Mouse (Mus musculus) cortical plate, adult 2 months (tissue): ENCODE measurements at regions not wholly inside any gene's neighbourhood (a gene's known extent, or its start where the extent isn't known, plus 50 kb on each side); places are given as distances from the start of the nearest gene placed in this dataset.
A peak's percentile ranks its signal among the peaks of the same experiment; 100 is the strongest.

Source experiments
- H3K27ac ChIP-seq: fragments of 200-500 bp; 2 replicates; pipeline ENCODE4 v1.5.1; 2012; ENCODE audit warnings: low read length, control low read depth, inconsistent platforms; ENCODE audit not compliant: insufficient read depth
- H3K4me1 ChIP-seq: fragments of 200-500 bp; 2 replicates; pipeline ENCODE4 v1.6.1; 2011; ENCODE audit warnings: low read length; ENCODE audit not compliant: control insufficient read depth, insufficient read depth
- H3K4me3 ChIP-seq: fragments of 200-500 bp; 2 replicates; pipeline ENCODE4 v1.5.1; 2011; ENCODE audit warnings: mild to moderate bottlenecking, low read length, control low read depth; ENCODE audit not compliant: insufficient read depth
- CTCF ChIP-seq: fragments of 200-500 bp; IDR thresholded peaks from 2 replicates; pipeline ENCODE4 v1.5.1; 2011; ENCODE audit warnings: mild to moderate bottlenecking, control low read depth, low read length; ENCODE audit not compliant: insufficient read depth; ENCODE audit errors: extremely low read depth
- POLR2A ChIP-seq: fragments of 200-500 bp; IDR thresholded peaks from 2 replicates; pipeline ENCODE4 v1.6.1; 2011; ENCODE audit warnings: mild to moderate bottlenecking, low read length, control low read depth; ENCODE audit not compliant: insufficient read depth; ENCODE audit errors: extremely low read depth

GRCm38 (mm10) chr4:80691774-80692485 lies 142.0 kb upstream of the Tyrp1 start:
- Histone ChIP-seq H3K4me1 (no peaks in the 10 kb centered on the region), H3K4me3 (no peak overlapping the region), H3K27ac (no peak overlapping the region)
- TF ChIP-seq POLR2A, result no peak
- no peak for TF ChIP-seq CTCF

GRCm38 (mm10) chr4:80712698-80713097 lies 121.2 kb upstream of the Tyrp1 start:
- Histone ChIP-seq H3K27ac (no peak overlapping the region), H3K4me1 (no peaks in the 10 kb centered on the region), H3K4me3 (no peak overlapping the region)
- TF ChIP-seq CTCF, result no peak
- no peak for TF ChIP-seq POLR2A

GRCm38 (mm10) chr4:80744975-80745734 lies 88.8 kb upstream of the Tyrp1 start:
- TF ChIP-seq POLR2A, result no peak
- no peak for TF ChIP-seq CTCF

GRCm38 (mm10) chr4:80752259-80752658 lies 81.7 kb upstream of the Tyrp1 start:
- no peaks in the 10 kb centered on the region for H3K4me1 ChIP-seq
- H3K27ac ChIP-seq, result no peak overlapping the region
- TF ChIP-seq CTCF (no peak), POLR2A (no peak)
- no peak overlapping the region for H3K4me3 ChIP-seq

More at GRCm38 (mm10) chr4:80744975-80745734, 88.8 kb upstream of the Tyrp1 start:
- no peaks in the 10 kb centered on the region for H3K4me1 ChIP-seq
- H3K4me3 ChIP-seq, result no peak overlapping the region
- H3K27ac ChIP-seq, result no peak overlapping the region; the same call in 1 of the 2 replicates

GRCm38 (mm10) chr4:80756114-80756513 lies 77.8 kb upstream of the Tyrp1 start:
- H3K4me1 ChIP-seq, result no peaks in the 10 kb centered on the region
- TF ChIP-seq CTCF (no peak), POLR2A (no peak)
- no peak overlapping the region for H3K27ac ChIP-seq
- H3K4me3 ChIP-seq, result no peak overlapping the region

- TF ChIP-seq CTCF (no peak), POLR2A (no peak)
- no peak overlapping the region for H3K4me3 ChIP-seq
- H3K4me1 ChIP-seq, result peaks cover 3% of the 10 kb centered on the region
- no peak overlapping the region for H3K27ac ChIP-seq
Measured at GRCm38 (mm10) chr4:80764024-80764423, 69.9 kb upstream of the Tyrp1 start.

GRCm38 (mm10) chr4:80765781-80766180 lies 68.1 kb upstream of the Tyrp1 start:
- Histone ChIP-seq H3K4me3 (no peak overlapping the region), H3K27ac (no peak overlapping the region), H3K4me1 (peaks cover 3% of the 10 kb centered on the region)
- peak; percentile 67 for TF ChIP-seq CTCF
- no peak for TF ChIP-seq POLR2A

- TF ChIP-seq POLR2A (no peak), CTCF (no peak)
- peaks cover 3% of the 10 kb centered on the region for H3K4me1 ChIP-seq
- H3K27ac ChIP-seq, result no peak overlapping the region
- H3K4me3 ChIP-seq, result no peak overlapping the region
Measured at GRCm38 (mm10) chr4:80767447-80767846, 66.5 kb upstream of the Tyrp1 start.
